Comparison of ENCODE assay signal across 8 mouse cellular contexts in the genomic region with DNA sequence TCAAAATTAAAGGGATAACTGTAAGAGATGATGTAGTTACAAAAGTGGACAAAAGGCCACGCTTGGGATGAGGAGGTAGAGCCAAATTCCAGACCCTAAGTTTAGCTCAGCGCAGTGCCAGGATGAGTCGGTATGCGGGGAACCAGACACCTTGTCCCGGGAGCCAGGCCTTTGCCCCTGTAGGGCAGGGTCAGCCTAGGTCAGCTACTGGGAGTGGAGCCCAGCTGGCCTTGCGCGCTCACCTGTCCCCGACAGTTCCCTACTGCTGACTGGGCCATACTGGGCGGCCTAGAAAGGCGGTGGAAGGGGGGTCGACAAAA. TPM values are rescaled to one million over a fixed set of nuclear protein-coding genes. Genes with fewer than 3 reads are reported as not detected.
DNase-seq lines count a peak whose midpoint lies in the region; ATAC-seq and TF ChIP-seq lines count a peak whose summit lies in the region.

No protein-coding gene starts in this region.

- 14% methylated on average over 11 of the region's 11 CpGs for WGBS in lung, postnatal 0 days
- whole genome bisulfite sequencing in heart, embryonic 11.5 days (ENCODE audit: insufficient replicate concordance): 11% methylated on average over 11 of the region's 11 CpGs
- 8% methylated on average over 11 of the region's 11 CpGs for WGBS in limb, embryonic 11.5 days

- no peaks in the 10 kb centered on the region for H3K9me3 ChIP-seq in lung, postnatal 0 days (ENCODE audit: low read length)
- no peaks in the 10 kb centered on the region for H3K9me3 ChIP-seq in heart, embryonic 11.5 days (replicated peaks; ENCODE audit: control insufficient read depth, low read length)
- H3K9me3 ChIP-seq in limb, embryonic 11.5 days (ENCODE audit: control insufficient read depth, low read length): no peaks in the 10 kb centered on the region

- no peak for DNase-seq in lung, postnatal 0 days (ENCODE audit: low spot score)
- no peak for DNase-seq in lung, postnatal 36 days
- no peak for DNase-seq in limb, embryonic 11.5 days (ENCODE audit: low spot score)
- DNase-seq in skeletal muscle tissue, adult 2 months (ENCODE audit: low read depth, low spot score): peak; percentile 93
- no peak for DNase-seq in cerebellum, postnatal 4 days (ENCODE audit: low spot score in 2 of 2)
- no peak for DNase-seq in right cerebral cortex, postnatal 4 days
- no peak for DNase-seq in thymus, postnatal 14 days

- no peak for ATAC-seq in lung, postnatal 0 days
- no peak for ATAC-seq in heart, embryonic 11.5 days (replicated peaks; ENCODE audit: insufficient number of reproducible peaks, low FRiP score, low TSS enrichment)
- ATAC-seq in limb, embryonic 11.5 days (ENCODE audit: insufficient number of reproducible peaks, low FRiP score, low TSS enrichment, low read depth): no peak

- peaks cover 4% of the 10 kb centered on the region; the same call in 1 of the 2 replicates for H3K4me1 ChIP-seq in lung, postnatal 0 days (ENCODE audit: insufficient read depth, low read depth, low read length)
- H3K4me1 ChIP-seq in heart, embryonic 11.5 days (ENCODE audit: control insufficient read depth, insufficient read depth, low read length): 0 out of 2 replicates have a peak, but pooled peaks cover 3% of the 10 kb centered on the region
- no peaks in the 10 kb centered on the region for H3K4me1 ChIP-seq in limb, embryonic 11.5 days (ENCODE audit: control insufficient read depth, insufficient read depth, low read length)

- no peaks in the 10 kb centered on the region for H3K36me3 ChIP-seq in lung, postnatal 0 days (ENCODE audit: insufficient read depth, low read length)
- H3K36me3 ChIP-seq in heart, embryonic 11.5 days (ENCODE audit: control insufficient read depth, insufficient read depth, low read length): no peaks in the 10 kb centered on the region
- H3K36me3 ChIP-seq in limb, embryonic 11.5 days (ENCODE audit: control insufficient read depth, insufficient read depth, low read length): no peaks in the 10 kb centered on the region

- no peaks in the 10 kb centered on the region for H3K27me3 ChIP-seq in lung, postnatal 0 days (replicated peaks; ENCODE audit: insufficient read depth, low read length)
- H3K27me3 ChIP-seq in heart, embryonic 11.5 days (ENCODE audit: control insufficient read depth, insufficient read depth, low read length): 0 out of 2 replicates have a peak, but pooled peaks cover 4% of the 10 kb centered on the region
- peaks cover 5% of the 10 kb centered on the region for H3K27me3 ChIP-seq in limb, embryonic 11.5 days (ENCODE audit: control insufficient read depth, insufficient read depth, low read length)

- no peak overlapping the region for H3K9ac ChIP-seq in lung, postnatal 0 days (replicated peaks; ENCODE audit: low read depth)
- H3K9ac ChIP-seq in heart, embryonic 11.5 days (ENCODE audit: low read depth, low read length): peak overlapping the region; percentile 71
- H3K9ac ChIP-seq in limb, embryonic 11.5 days (ENCODE audit: low read length): no peak overlapping the region

- TF ChIP-seq CTCF in lung, postnatal 0 days (IDR thresholded peaks at IDR 0.05): no peak

- 0 out of 2 replicates have a peak overlapping the region, but pooled peaks have one; percentile 16 for H3K27ac ChIP-seq in lung, postnatal 0 days (ENCODE audit: low read length)
- no peak overlapping the region for H3K27ac ChIP-seq in heart, embryonic 11.5 days (ENCODE audit: low read depth, low read length)
- no peak overlapping the region for H3K27ac ChIP-seq in limb, embryonic 11.5 days (replicated peaks; ENCODE audit: low read depth, low read length)

- no peak for TF ChIP-seq EP300 in lung, postnatal 0 days (IDR thresholded peaks at IDR 0.05)

- peak overlapping the region; percentile 92 for H3K4me2 ChIP-seq in lung, postnatal 0 days (replicated peaks; ENCODE audit: low read depth, low read length)
- H3K4me2 ChIP-seq in heart, embryonic 11.5 days: peak overlapping the region; percentile 93
- peak overlapping the region; percentile 95 for H3K4me2 ChIP-seq in limb, embryonic 11.5 days (ENCODE audit: low read depth, severe bottlenecking)

- peak overlapping the region; percentile 85 for H3K4me3 ChIP-seq in lung, postnatal 0 days (ENCODE audit: low read depth, low read length)
- H3K4me3 ChIP-seq in heart, embryonic 11.5 days (ENCODE audit: low read depth, low read length): peak overlapping the region; percentile 86
- H3K4me3 ChIP-seq in limb, embryonic 11.5 days (ENCODE audit: low read depth, low read length): peak overlapping the region; percentile 91

RNA-seq across cellular contexts. Expression of a gene that starts 10.5 kb away (rescaled TPM):
- 4.4 and 5.5 TPM in 2 replicates for polyA plus RNA-seq in lung, postnatal 0 days (2015; fragmentation: Nextera tagmentation; extraction: Ambion mirVana)
- 2.9 and 4.0 TPM in 2 replicates for polyA plus RNA-seq in heart, embryonic 11.5 days (2014; fragmentation: Nextera tagmentation; extraction: Ambion mirVana)
- polyA plus RNA-seq in limb, embryonic 11.5 days (2014; fragmentation: Nextera tagmentation; extraction: Ambion mirVana): 9.4 and 13.5 TPM in 2 replicates

RNA-seq across cellular contexts. Expression of a gene that starts 11.0 kb away (rescaled TPM):
- polyA plus RNA-seq in lung, postnatal 0 days (2015; fragmentation: Nextera tagmentation; extraction: Ambion mirVana): 1.2 and 1.6 TPM in 2 replicates
- polyA plus RNA-seq in heart, embryonic 11.5 days (2014; fragmentation: Nextera tagmentation; extraction: Ambion mirVana): 0.43 and 0.70 TPM in 2 replicates
- 0.25 and 0.41 TPM in 2 replicates for polyA plus RNA-seq in limb, embryonic 11.5 days (2014; fragmentation: Nextera tagmentation; extraction: Ambion mirVana)

RNA-seq across cellular contexts. Expression of a gene that starts 19.8 kb away (rescaled TPM):
- 4.3 and 5.1 TPM in 2 replicates for polyA plus RNA-seq in lung, postnatal 0 days (2015; fragmentation: Nextera tagmentation; extraction: Ambion mirVana)
- polyA plus RNA-seq in heart, embryonic 11.5 days (2014; fragmentation: Nextera tagmentation; extraction: Ambion mirVana): 3.3 and 3.7 TPM in 2 replicates
- 5.7 TPM in 2 replicates for polyA plus RNA-seq in limb, embryonic 11.5 days (2014; fragmentation: Nextera tagmentation; extraction: Ambion mirVana)

RNA-seq across cellular contexts. Expression of a gene that starts 34.5 kb away (rescaled TPM):
- polyA plus RNA-seq in lung, postnatal 0 days (2015; fragmentation: Nextera tagmentation; extraction: Ambion mirVana): 20.2 and 26.4 TPM in 2 replicates
- 4.9 and 5.9 TPM in 2 replicates for polyA plus RNA-seq in heart, embryonic 11.5 days (2014; fragmentation: Nextera tagmentation; extraction: Ambion mirVana)
- 1.1 and 1.7 TPM in 2 replicates for polyA plus RNA-seq in limb, embryonic 11.5 days (2014; fragmentation: Nextera tagmentation; extraction: Ambion mirVana)

RNA-seq across cellular contexts. Expression of a gene that starts 36.8 kb away (rescaled TPM):
- polyA plus RNA-seq in lung, postnatal 0 days (2015; fragmentation: Nextera tagmentation; extraction: Ambion mirVana): 404 and 434 TPM in 2 replicates
- 538 and 603 TPM in 2 replicates for polyA plus RNA-seq in heart, embryonic 11.5 days (2014; fragmentation: Nextera tagmentation; extraction: Ambion mirVana)
- polyA plus RNA-seq in limb, embryonic 11.5 days (2014; fragmentation: Nextera tagmentation; extraction: Ambion mirVana): 805 and 864 TPM in 2 replicates
